Mouse (Mus musculus) forebrain, postnatal 0 days (tissue): ENCODE results near the gene Lpp. TPM values are rescaled to one million over a fixed set of nuclear protein-coding genes. Genes with fewer than 3 reads are reported as not detected.
A peak's percentile ranks its signal among the peaks of the same experiment; 100 is the strongest.

Experiments used
- ATAC-seq: fragments of 200-750 bp; cut with Nextera tagmentation; 2 replicates; pipeline ENCODE4 v1.8.0; 2017; ENCODE audit warnings: mild to moderate bottlenecking, moderate library complexity
- DNase-seq: peaks from one replicate; pipeline ENCODE4 v3.0.0-alpha.2; 2015
- H3K27ac ChIP-seq: fragments of 300-500 bp; sonication (generic); 2 replicates; pipeline ENCODE4 v1.5.1; 2014; ENCODE audit warnings: low read depth, mild to moderate bottlenecking, antibody characterized with exemption, low read length, moderate library complexity, mixed read lengths
- H3K27me3 ChIP-seq: fragments of 300-500 bp; sonication (generic); 2 replicates; pipeline ENCODE4 v1.6.1; 2014; ENCODE audit warnings: mild to moderate bottlenecking, low read length, mixed read lengths; ENCODE audit not compliant: insufficient read depth
- H3K36me3 ChIP-seq: fragments of 300-500 bp; sonication (generic); 2 replicates; pipeline ENCODE4 v1.6.1; 2014; ENCODE audit warnings: mild to moderate bottlenecking, moderate library complexity; ENCODE audit not compliant: insufficient read depth
- H3K4me1 ChIP-seq: fragments of 300-500 bp; sonication (generic); 2 replicates; pipeline ENCODE4 v1.6.1; 2014; ENCODE audit warnings: antibody characterized with exemption; ENCODE audit not compliant: insufficient read depth
- H3K4me2 ChIP-seq: fragments of 300-500 bp; sonication (generic); 2 replicates; pipeline ENCODE4 v1.6.1; 2014; ENCODE audit warnings: low read depth, mild to moderate bottlenecking, moderate library complexity
- H3K4me3 ChIP-seq: fragments of 300-500 bp; sonication (generic); 2 replicates; pipeline ENCODE4 v1.5.1; 2014; ENCODE audit warnings: low read depth, low read length, mixed read lengths
- H3K9ac ChIP-seq: fragments of 300-500 bp; sonication (generic); 2 replicates; pipeline ENCODE4 v1.6.1; 2014; ENCODE audit warnings: mild to moderate bottlenecking
- H3K9me3 ChIP-seq: fragments of 300-500 bp; sonication (generic); 2 replicates; pipeline ENCODE4 v1.6.1; 2016; ENCODE audit warnings: low read length
- CTCF ChIP-seq: sonication (generic); IDR thresholded peaks from 2 replicates; pipeline ENCODE4 v1.5.1; 2016; ENCODE audit warnings: antibody characterized with exemption, control low read depth, low read depth
- WGBS: fragments of 180-500 bp; shearing (Covaris S2); extraction: QIAGEN DNeasy Blood & Tissue Kit; methylation state at CpG from one replicate; pipeline ENCODE4 v1.1.7; 2014; 5-methylcytosine and 5-hydroxymethylcytosine counted together
- polyA plus RNA-seq: library from polyadenylated mRNA; unstranded; fragments of >200 nt; fragmentation: Nextera tagmentation; extraction: Ambion mirVana; gene quantifications from 2 replicates; pipeline ENCODE4 v1.2.1, GENCODE M21; 2015
- total RNA-seq: library from RNA; depleted of rRNA; stranded (reverse); fragments of >200 nt; gene quantifications from 2 replicates; pipeline ENCODE4 v1.2.3, GENCODE M21; 2014

Lpp gene
- total and polyA plus RNA-seq, 2 experiments from 2014 or later: 6.2 to 9.4 TPM

- WGBS: 85% methylated on average over 5 of the region's 5 CpGs
- Histone ChIP-seq H3K4me3 (no peak overlapping the region), H3K9ac (no peak overlapping the region), H3K4me2 (no peak overlapping the region), H3K9me3 (no peaks in the 10 kb centered on the region), H3K27ac (no peak overlapping the region), H3K27me3 (no peaks in the 10 kb centered on the region), H3K4me1 (0 out of 2 replicates have a peak, but pooled peaks cover 2% of the 10 kb centered on the region), H3K36me3 (no peaks in the 10 kb centered on the region)
- no peak for TF ChIP-seq CTCF
- ATAC-seq (no peak), DNase-seq (no peak)
Observed at GRCm38 (mm10) chr16:24464436-24464835, 71.1 kb downstream of the Lpp start.

DNA sequence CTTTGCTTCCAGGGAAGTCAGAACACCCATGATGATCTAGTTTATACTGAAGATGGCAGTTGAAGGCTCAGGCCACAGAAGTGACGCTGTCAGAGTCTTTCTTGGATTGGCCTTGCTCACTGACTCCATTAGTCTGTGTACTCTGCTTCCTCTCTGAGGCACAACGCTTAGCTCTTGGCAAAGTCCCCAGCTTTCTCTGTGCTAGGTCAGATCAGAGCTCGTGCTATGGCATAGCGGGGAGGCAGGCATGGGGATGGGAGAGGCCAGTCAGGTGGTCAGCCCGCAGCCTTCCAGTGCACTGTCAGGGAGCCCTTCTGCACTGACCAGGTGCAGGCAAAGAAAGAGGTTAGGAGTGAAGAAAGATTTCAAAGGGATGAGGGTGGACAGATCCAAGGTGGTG is 72.3 kb downstream of the Lpp start:
- DNase-seq: no peak
- Histone ChIP-seq H3K4me2 (no peak overlapping the region), H3K36me3 (no peaks in the 10 kb centered on the region), H3K27ac (no peak overlapping the region), H3K9me3 (no peaks in the 10 kb centered on the region), H3K9ac (no peak overlapping the region), H3K4me3 (no peak overlapping the region), H3K27me3 (no peaks in the 10 kb centered on the region), H3K4me1 (0 out of 2 replicates have a peak, but pooled peaks cover 2% of the 10 kb centered on the region)
- TF ChIP-seq CTCF: no peak
- WGBS: 83% methylated on average over 5 of the region's 5 CpGs
- no peak for ATAC-seq

GRCm38 (mm10) chr16:24467544-24468290 is 74.4 kb downstream of the Lpp start:
- no peak overlapping the region for H3K27ac ChIP-seq
- H3K4me3 ChIP-seq: no peak overlapping the region
- no peaks in the 10 kb centered on the region for H3K9me3 ChIP-seq
- no peak overlapping the region for H3K4me2 ChIP-seq
- H3K36me3 ChIP-seq: no peaks in the 10 kb centered on the region
- WGBS: 87% methylated on average over 17 of the region's 17 CpGs
- no peaks in the 10 kb centered on the region for H3K27me3 ChIP-seq
- TF ChIP-seq CTCF: no peak
- 0 out of 2 replicates have a peak, but pooled peaks cover 2% of the 10 kb centered on the region for H3K4me1 ChIP-seq
- DNase-seq: no peak
- H3K9ac ChIP-seq: no peak overlapping the region
- no peak for ATAC-seq

DNA sequence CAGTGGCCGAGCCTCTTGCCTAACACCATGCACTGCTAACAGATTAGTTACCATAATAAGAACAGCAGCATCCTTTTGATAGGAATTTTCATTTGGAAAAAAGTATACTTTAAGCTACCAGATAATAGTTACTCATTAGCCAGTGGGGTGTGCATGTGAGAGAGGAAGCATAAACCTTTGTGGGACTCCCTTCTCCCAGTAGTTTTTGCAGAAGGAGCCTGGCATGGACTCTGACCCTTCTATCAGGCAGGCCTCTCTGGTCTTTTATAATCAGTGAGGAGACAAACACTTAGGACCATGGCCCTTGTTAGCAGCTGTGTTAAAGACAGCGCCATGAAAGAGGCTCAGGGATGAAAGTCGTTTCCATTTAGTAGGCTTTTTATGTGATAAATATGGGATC is 76.0 kb downstream of the Lpp start:
- Histone ChIP-seq H3K27ac (no peak overlapping the region), H3K4me3 (no peak overlapping the region), H3K4me1 (0 out of 2 replicates have a peak, but pooled peaks cover 2% of the 10 kb centered on the region), H3K4me2 (no peak overlapping the region), H3K9ac (no peak overlapping the region), H3K9me3 (no peaks in the 10 kb centered on the region), H3K36me3 (no peaks in the 10 kb centered on the region), H3K27me3 (no peaks in the 10 kb centered on the region)
- ATAC-seq (no peak), DNase-seq (no peak)
- WGBS: 59% methylated on average over 3 of the region's 3 CpGs
- TF ChIP-seq CTCF: no peak

DNA sequence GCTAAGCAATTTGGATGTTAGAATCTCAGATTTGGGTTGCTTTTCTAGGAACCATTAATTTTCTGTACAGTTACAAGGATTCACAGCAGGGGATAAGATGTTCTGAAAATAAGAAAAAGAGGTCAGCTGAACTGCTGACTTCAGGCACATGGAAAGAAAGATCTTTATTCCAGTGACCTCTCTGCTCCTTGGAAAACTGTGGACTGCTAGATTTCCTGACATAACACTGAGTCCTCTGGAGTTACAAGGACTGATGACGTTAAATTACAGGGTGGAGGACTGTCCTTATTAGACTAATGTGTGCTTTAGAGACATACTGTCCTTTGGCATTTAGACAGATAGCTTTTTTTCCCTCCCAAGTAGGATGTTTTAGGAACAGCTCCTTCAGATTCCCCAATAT is 77.3 kb downstream of the Lpp start:
- no peak for TF ChIP-seq CTCF

GRCm38 (mm10) chr16:24471029-24471428 is 77.7 kb downstream of the Lpp start:
- H3K27ac ChIP-seq: peak overlapping the region; percentile 15; the same call in 1 of the 2 replicates
- H3K4me1 ChIP-seq: 0 out of 2 replicates have a peak, but pooled peaks cover 2% of the 10 kb centered on the region
- H3K27me3 ChIP-seq: no peaks in the 10 kb centered on the region
- ATAC-seq (no peak; the same call in 1 of the 2 replicates), DNase-seq (no peak)
- no peaks in the 10 kb centered on the region for H3K9me3 ChIP-seq
- no peaks in the 10 kb centered on the region for H3K36me3 ChIP-seq
- H3K4me2 ChIP-seq: no peak overlapping the region
- 64% methylated on average over 4 of the region's 4 CpGs for WGBS
- TF ChIP-seq CTCF: no peak
- H3K4me3 ChIP-seq: no peak overlapping the region
- H3K9ac ChIP-seq: no peak overlapping the region

More for the DNA sequence above, 77.3 kb downstream of the Lpp start:
- Histone ChIP-seq H3K36me3 (no peaks in the 10 kb centered on the region), H3K27me3 (no peaks in the 10 kb centered on the region), H3K4me1 (0 out of 2 replicates have a peak, but pooled peaks cover 2% of the 10 kb centered on the region), H3K4me2 (no peak overlapping the region), H3K4me3 (no peak overlapping the region), H3K9ac (no peak overlapping the region), H3K9me3 (no peaks in the 10 kb centered on the region), H3K27ac (no peak overlapping the region)
- ATAC-seq (no peak), DNase-seq (no peak)
- 75% methylated on average over 1 of the region's 1 CpGs for WGBS

DNA sequence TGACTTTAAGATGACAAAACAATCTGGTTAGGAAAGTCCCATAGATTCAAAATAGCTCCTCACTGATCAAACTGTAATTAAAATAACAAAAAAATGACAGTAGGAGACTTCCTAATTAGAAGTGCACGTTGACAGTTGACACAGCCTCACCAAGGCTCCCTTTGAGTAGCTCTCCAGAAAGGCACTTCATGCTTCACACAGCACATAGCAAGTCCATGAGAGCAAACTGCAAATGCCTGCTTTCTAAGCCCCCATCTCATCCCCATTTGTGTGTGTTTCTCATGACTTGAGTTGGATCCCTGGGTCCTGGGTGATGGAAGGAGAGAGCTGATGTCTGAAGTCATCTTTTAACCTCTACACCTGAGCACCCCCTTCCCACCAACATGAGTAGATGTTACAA is 78.5 kb downstream of the Lpp start:
- no peak overlapping the region for H3K9ac ChIP-seq
- DNase-seq (peak; percentile 34), ATAC-seq (peak; percentile 72)
- no peaks in the 10 kb centered on the region for H3K27me3 ChIP-seq
- H3K9me3 ChIP-seq: no peaks in the 10 kb centered on the region
- no peak overlapping the region for H3K4me2 ChIP-seq
- no peak for TF ChIP-seq CTCF
- no peaks in the 10 kb centered on the region for H3K36me3 ChIP-seq
- peak overlapping the region; percentile 15; the same call in 1 of the 2 replicates for H3K27ac ChIP-seq
- H3K4me1 ChIP-seq: 0 out of 2 replicates have a peak, but pooled peaks cover 2% of the 10 kb centered on the region
- H3K4me3 ChIP-seq: no peak overlapping the region
- WGBS: 26% methylated on average over 1 of the region's 1 CpGs
